Mouse (Mus musculus) midbrain, postnatal 0 days (tissue): Measurements from ENCODE around the gene Gm11555. TPM values are rescaled to one million over a fixed set of nuclear protein-coding genes. Genes with fewer than 3 reads are reported as not detected.
"Not testable (repeated sequence)": the region's sequence is repeated elsewhere in the genome, so short reads cannot be mapped to it uniquely, and the experiment has no call there.

Experiments used
- ATAC-seq: fragments of 200-750 bp; cut with Nextera tagmentation; 2 replicates; pipeline ENCODE4 v1.8.0; 2017; ENCODE audit warnings: moderate number of reproducible peaks, mild to moderate bottlenecking, moderate TSS enrichment, moderate library complexity; ENCODE audit not compliant: low FRiP score
- DNase-seq: peaks from one replicate; pipeline ENCODE4 v3.0.0-alpha.2; 2015; ENCODE audit warnings: low spot score
- H3K27ac ChIP-seq: fragments of 300-500 bp; sonication (generic); 2 replicates; pipeline ENCODE4 v1.5.1; 2014; ENCODE audit warnings: low read depth, mild to moderate bottlenecking, low read length, mixed read lengths
- H3K27me3 ChIP-seq: fragments of 300-500 bp; sonication (generic); 2 replicates; pipeline ENCODE4 v1.6.1; 2014; ENCODE audit warnings: low read length, control low read depth, mixed read lengths; ENCODE audit not compliant: insufficient read depth
- H3K36me3 ChIP-seq: fragments of 300-500 bp; sonication (generic); 2 replicates; pipeline ENCODE4 v1.6.1; 2014; ENCODE audit warnings: low read length, control low read depth, mixed read lengths; ENCODE audit not compliant: insufficient read depth
- H3K4me1 ChIP-seq: fragments of 300-500 bp; sonication (generic); 2 replicates; pipeline ENCODE4 v1.6.1; 2014; ENCODE audit warnings: mild to moderate bottlenecking, control low read depth, antibody characterized with exemption, low read length, mixed read lengths; ENCODE audit not compliant: insufficient read depth
- H3K4me2 ChIP-seq: fragments of 300-500 bp; sonication (generic); 2 replicates; pipeline ENCODE4 v1.6.1; 2014; ENCODE audit warnings: low read depth, mild to moderate bottlenecking, low read length, mixed read lengths; ENCODE audit not compliant: poor library complexity, severe bottlenecking
- H3K4me3 ChIP-seq: fragments of 300-500 bp; sonication (generic); 2 replicates; pipeline ENCODE4 v1.5.1; 2014; ENCODE audit warnings: low read depth, mild to moderate bottlenecking, low read length, moderate library complexity
- H3K9ac ChIP-seq: fragments of 300-500 bp; sonication (generic); replicated peaks from 2 replicates; pipeline ENCODE4 v1.6.1; 2014; ENCODE audit warnings: mild to moderate bottlenecking, low read length, moderate library complexity, mixed read lengths; ENCODE audit not compliant: poor library complexity, severe bottlenecking
- H3K9me3 ChIP-seq: fragments of 300-500 bp; sonication (generic); 2 replicates; pipeline ENCODE4 v1.6.1; 2016; ENCODE audit warnings: low read length, control low read depth
- CTCF ChIP-seq: IDR thresholded peaks from 2 replicates; pipeline ENCODE4 v1.5.1; 2016; ENCODE audit warnings: antibody characterized with exemption, mild to moderate bottlenecking
- WGBS: fragments of 180-500 bp; shearing (Covaris S2); extraction: QIAGEN DNeasy Blood & Tissue Kit; methylation state at CpG from one replicate; pipeline ENCODE4 v1.1.7; 2014; 5-methylcytosine and 5-hydroxymethylcytosine counted together
- polyA plus RNA-seq: library from polyadenylated mRNA; unstranded; fragments of >200 nt; fragmentation: Nextera tagmentation; extraction: Ambion mirVana; gene quantifications from 2 replicates; pipeline ENCODE4 v1.2.1, GENCODE M21; 2015
- total RNA-seq: library from RNA; depleted of rRNA; stranded (reverse); fragments of >200 nt; gene quantifications from 2 replicates; pipeline ENCODE4 v1.2.3, GENCODE M21; 2014; rRNA removed

Gm11555 gene
- total and polyA plus RNA-seq, 2 experiments from 2014 or later = not detected

- no peaks in the 10 kb centered on the region for H3K4me1 ChIP-seq
- H3K4me3 ChIP-seq = no peak within 1 kb of the TSS
- H3K9ac ChIP-seq = no peak within 1 kb of the TSS
- 91% methylated on average over 2 of the region's 2 CpGs for WGBS
- no peaks in the 10 kb centered on the region for H3K36me3 ChIP-seq
- H3K9me3 ChIP-seq = no peaks in the 10 kb centered on the region
- H3K27me3 ChIP-seq = no peaks in the 10 kb centered on the region
- no peak within 1 kb of the TSS for H3K4me2 ChIP-seq
- DNase-seq = no peak
- ATAC-seq = no peak
- TF ChIP-seq CTCF = no peak
- H3K27ac ChIP-seq = no peak within 1 kb of the TSS
Observed at GRCm38 (mm10) chr11:99620335-99620734, 29.7 kb downstream of the Gm11555 start, which contains the start of gene Gm11562. Gm11562 (minus strand) TSS chr11:99620435.

DNA sequence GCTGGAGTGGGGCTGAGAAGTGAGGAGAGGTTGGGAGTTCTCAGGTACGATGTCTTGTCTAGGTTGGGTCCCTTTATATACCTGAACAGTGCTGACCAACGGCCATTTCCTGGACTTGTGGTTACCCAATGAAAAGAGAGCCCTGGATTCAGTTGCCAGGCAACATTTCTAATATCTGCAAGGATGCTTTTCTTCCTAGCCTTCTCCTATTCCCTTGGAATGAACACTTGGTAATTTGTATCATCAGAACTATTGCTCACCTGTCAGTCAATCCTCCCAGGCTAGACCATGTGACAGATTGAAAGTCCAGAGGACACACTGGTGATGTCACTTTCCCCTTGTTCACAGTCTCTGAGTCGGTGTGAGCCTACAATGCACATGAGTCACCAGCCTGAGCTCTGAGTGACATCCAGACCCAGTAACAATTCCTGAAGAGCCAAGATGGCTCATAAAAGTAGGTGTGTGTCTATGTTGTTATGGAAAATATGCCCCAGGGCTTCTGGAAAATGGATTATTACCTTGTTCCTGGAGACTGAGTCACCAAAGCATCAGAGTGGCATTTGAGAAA lies 35.2 kb downstream of the Gm11555 start, which contains the start of gene Krtap2-4:
TSS of gene Krtap2-4 (minus strand) at position 51 of the 568 bp plus-strand sequence.
- 71% methylated on average over 3 of the region's 3 CpGs for WGBS
- Histone ChIP-seq H3K9ac (no peak within 1 kb of the TSS), H3K9me3 (no peaks in the 10 kb centered on the region), H3K4me3 (no peak within 1 kb of the TSS), H3K27me3 (no peaks in the 10 kb centered on the region), H3K4me1 (no peaks in the 10 kb centered on the region), H3K27ac (no peak within 1 kb of the TSS), H3K36me3 (no peaks in the 10 kb centered on the region), H3K4me2 (no peak within 1 kb of the TSS)
- ATAC-seq (no peak), DNase-seq (no peak)
- TF ChIP-seq CTCF = no peak

DNA sequence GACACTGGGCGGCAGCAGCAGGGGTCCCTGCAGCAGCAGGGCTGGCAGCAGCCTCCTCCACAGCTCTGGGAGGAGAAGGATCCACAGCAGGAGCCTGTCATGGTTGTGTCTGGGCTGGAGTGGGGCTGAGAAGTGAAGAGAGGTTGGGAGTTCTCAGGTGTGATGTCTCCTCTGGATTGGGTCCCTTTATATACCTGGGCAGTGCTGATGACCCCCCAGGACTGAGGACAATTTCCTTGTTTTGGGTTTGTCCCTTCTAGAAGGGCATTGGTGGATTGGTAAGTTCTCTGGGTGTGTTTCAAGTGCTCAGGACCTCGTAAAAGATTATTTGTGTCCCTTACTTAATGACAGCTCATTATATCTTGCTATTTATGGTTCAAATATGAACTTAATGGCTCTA lies 39.9 kb downstream of the Gm11555 start, which contains the start of gene Gm11937:
TSS of gene Gm11937 (minus strand) at position 101 of the 400 bp plus-strand sequence.
- not testable (repeated sequence) for H3K27me3 ChIP-seq, H3K9me3 ChIP-seq, H3K9ac ChIP-seq, H3K4me2 ChIP-seq, H3K36me3 ChIP-seq, H3K4me1 ChIP-seq, ATAC-seq, H3K27ac ChIP-seq, DNase-seq, H3K4me3 ChIP-seq
- WGBS = 60% methylated on average over 1 of the region's 2 CpGs

- no peak overlapping the region for H3K4me3 ChIP-seq
- H3K4me2 ChIP-seq = no peak overlapping the region
- no peak for TF ChIP-seq CTCF
- H3K27ac ChIP-seq = no peak overlapping the region
- no peaks in the 10 kb centered on the region for H3K4me1 ChIP-seq
- WGBS = 78% methylated on average over 1 of the region's 1 CpGs
- H3K27me3 ChIP-seq = no peaks in the 10 kb centered on the region
- H3K9ac ChIP-seq = no peak overlapping the region
- no peaks in the 10 kb centered on the region for H3K9me3 ChIP-seq
- H3K36me3 ChIP-seq = no peaks in the 10 kb centered on the region
- DNase-seq (peak; percentile 5), ATAC-seq (no peak)
Observed at GRCm38 (mm10) chr11:99609126-99609525, 40.9 kb downstream of the Gm11555 start.

- not testable (repeated sequence) for H3K9ac ChIP-seq, ATAC-seq, H3K9me3 ChIP-seq, H3K4me2 ChIP-seq, H3K4me1 ChIP-seq, H3K4me3 ChIP-seq, H3K27ac ChIP-seq, H3K36me3 ChIP-seq, H3K27me3 ChIP-seq, DNase-seq
- 86% methylated on average over 1 of the region's 1 CpGs for WGBS
Observed at GRCm38 (mm10) chr11:99603208-99603607, 46.8 kb downstream of the Gm11555 start, which contains the start of gene Gm11938. Gm11938 (minus strand) TSS chr11:99603308.

Other genes with a start within 250 kb of the Gm11555 start
Only the 30 nearest of the 38 such genes appear.
- gene Krt23, start 157.1 kb downstream of the Gm11555 start, total RNA-seq = 0.16 TPM in 1 of 2 replicates, not detected in the other
- 0.32 TPM in 1 of 2 replicates, not detected in the other for gene Krt23, start 157.1 kb downstream of the Gm11555 start, polyA plus RNA-seq
- not detected in 2 replicates for gene Krt39, start 128.9 kb downstream of the Gm11555 start, total RNA-seq
- gene Krt39, start 128.9 kb downstream of the Gm11555 start, polyA plus RNA-seq = not detected in 2 replicates
- not detected in 2 replicates for gene Krt40, start 107.1 kb downstream of the Gm11555 start, total RNA-seq
- not detected in 2 replicates for gene Krt40, start 107.1 kb downstream of the Gm11555 start, polyA plus RNA-seq
- gene Krtap3-3, start 99.4 kb downstream of the Gm11555 start, total RNA-seq = not detected in 2 replicates
- gene Krtap3-3, start 99.4 kb downstream of the Gm11555 start, polyA plus RNA-seq = not detected in 2 replicates
- not detected in 2 replicates for gene Krtap3-2, start 93.4 kb downstream of the Gm11555 start, total RNA-seq
- not detected in 2 replicates for gene Krtap3-2, start 93.4 kb downstream of the Gm11555 start, polyA plus RNA-seq
- not detected in 2 replicates for gene Gm11939, start 90.8 kb downstream of the Gm11555 start, total RNA-seq
- gene Gm11939, start 90.8 kb downstream of the Gm11555 start, polyA plus RNA-seq = not detected in 2 replicates
- not detected in 2 replicates for gene Krtap3-1, start 83.6 kb downstream of the Gm11555 start, total RNA-seq
- not detected in 2 replicates for gene Krtap3-1, start 83.6 kb downstream of the Gm11555 start, polyA plus RNA-seq
- gene Krtap1-5, start 69.2 kb downstream of the Gm11555 start, total RNA-seq = not detected in 2 replicates
- gene Krtap1-5, start 69.2 kb downstream of the Gm11555 start, polyA plus RNA-seq = not detected in 2 replicates
- gene Krtap1-4, start 66.6 kb downstream of the Gm11555 start, total RNA-seq = not detected in 2 replicates
- gene Krtap1-4, start 66.6 kb downstream of the Gm11555 start, polyA plus RNA-seq = not detected in 2 replicates
- not detected in 2 replicates for gene Krtap1-3, start 58.9 kb downstream of the Gm11555 start, total RNA-seq
- gene Krtap1-3, start 58.9 kb downstream of the Gm11555 start, polyA plus RNA-seq = not detected in 2 replicates
- gene Krtap9-3, start 52.1 kb downstream of the Gm11555 start, total RNA-seq = not detected in 2 replicates
- not detected in 2 replicates for gene Krtap9-3, start 52.1 kb downstream of the Gm11555 start, polyA plus RNA-seq
- not detected in 2 replicates for gene Gm11938, start 46.9 kb downstream of the Gm11555 start, total RNA-seq
- gene Gm11938, start 46.9 kb downstream of the Gm11555 start, polyA plus RNA-seq = not detected in 2 replicates
- not detected in 2 replicates for gene Gm11937, start 40.0 kb downstream of the Gm11555 start, total RNA-seq
- not detected in 2 replicates for gene Gm11937, start 40.0 kb downstream of the Gm11555 start, polyA plus RNA-seq
- gene Krtap2-4, start 35.4 kb downstream of the Gm11555 start, total RNA-seq = not detected in 2 replicates
- gene Krtap2-4, start 35.4 kb downstream of the Gm11555 start, polyA plus RNA-seq = not detected in 2 replicates
- not detected in 2 replicates for gene Gm11562, start 29.8 kb downstream of the Gm11555 start, total RNA-seq
- gene Gm11562, start 29.8 kb downstream of the Gm11555 start, polyA plus RNA-seq = not detected in 2 replicates
- not detected in 2 replicates for gene Krtap4-1, start 22.0 kb downstream of the Gm11555 start, total RNA-seq
- gene Krtap4-1, start 22.0 kb downstream of the Gm11555 start, polyA plus RNA-seq = not detected in 2 replicates
- gene Krtap4-2, start 15.2 kb downstream of the Gm11555 start, total RNA-seq = not detected in 2 replicates
- gene Krtap4-2, start 15.2 kb downstream of the Gm11555 start, polyA plus RNA-seq = not detected in 2 replicates
- not detected in 2 replicates for gene Krtap4-7, start 6.1 kb downstream of the Gm11555 start, total RNA-seq
- not detected in 2 replicates for gene Krtap4-7, start 6.1 kb downstream of the Gm11555 start, polyA plus RNA-seq
- not detected in 2 replicates for gene Gm11563, start 8.7 kb upstream of the Gm11555 start, total RNA-seq
- gene Gm11563, start 8.7 kb upstream of the Gm11555 start, polyA plus RNA-seq = not detected in 2 replicates
- gene Krtap4-6, start 15.7 kb upstream of the Gm11555 start, total RNA-seq = not detected in 2 replicates
- not detected in 2 replicates for gene Krtap4-6, start 15.7 kb upstream of the Gm11555 start, polyA plus RNA-seq
- not detected in 2 replicates for gene Gm14190, start 40.5 kb upstream of the Gm11555 start, total RNA-seq
- not detected in 2 replicates for gene Gm14190, start 40.5 kb upstream of the Gm11555 start, polyA plus RNA-seq
- not detected in 2 replicates for gene Gm14180, start 84.1 kb upstream of the Gm11555 start, total RNA-seq
- gene Gm14180, start 84.1 kb upstream of the Gm11555 start, polyA plus RNA-seq = not detected in 2 replicates
- gene Gm11595, start 122.7 kb upstream of the Gm11555 start, total RNA-seq = not detected in 2 replicates
- gene Gm11595, start 122.7 kb upstream of the Gm11555 start, polyA plus RNA-seq = not detected in 2 replicates
- not detected in 2 replicates for gene Krtap4-8, start 130.5 kb upstream of the Gm11555 start, total RNA-seq
- not detected in 2 replicates for gene Krtap4-8, start 130.5 kb upstream of the Gm11555 start, polyA plus RNA-seq
- not detected in 2 replicates for gene Krtap4-9, start 135.0 kb upstream of the Gm11555 start, total RNA-seq
- not detected in 2 replicates for gene Krtap4-9, start 135.0 kb upstream of the Gm11555 start, polyA plus RNA-seq
- gene Gm11596, start 143.2 kb upstream of the Gm11555 start, total RNA-seq = not detected in 2 replicates
- not detected in 2 replicates for gene Gm11596, start 143.2 kb upstream of the Gm11555 start, polyA plus RNA-seq
- gene Gm11569, start 148.7 kb upstream of the Gm11555 start, total RNA-seq = not detected in 2 replicates
- gene Gm11569, start 148.7 kb upstream of the Gm11555 start, polyA plus RNA-seq = not detected in 2 replicates
- not detected in 2 replicates for gene Gm11554, start 154.2 kb upstream of the Gm11555 start, total RNA-seq
- not detected in 2 replicates for gene Gm11554, start 154.2 kb upstream of the Gm11555 start, polyA plus RNA-seq
- not detected in 2 replicates for gene Krtap4-13, start 159.7 kb upstream of the Gm11555 start, total RNA-seq
- gene Krtap4-13, start 159.7 kb upstream of the Gm11555 start, polyA plus RNA-seq = not detected in 2 replicates
- not detected in 2 replicates for gene Gm11564, start 165.4 kb upstream of the Gm11555 start, total RNA-seq
- gene Gm11564, start 165.4 kb upstream of the Gm11555 start, polyA plus RNA-seq = not detected in 2 replicates